Mouse (Mus musculus) spleen, adult 18-20 months (tissue): Measurements from ENCODE around the gene Fam234a.
"Not testable (repeated sequence)": the region's sequence is repeated elsewhere in the genome, so short reads cannot be mapped to it uniquely, and the experiment has no call there.

ENCODE experiments used
- DNase-seq, 2 experiments: peaks; one replicate each; pipeline ENCODE4 v3.0.0; 2022; ENCODE audit warnings: mixed read lengths in 2 of 2

Fam234a gene

GRCm38 (mm10) chr17:26232863-26233262 lies 11.2 kb downstream of the Fam234a start:
- DNase-seq = peak in 1 of 2 experiments; percentile 23

GRCm38 (mm10) chr17:26231156-26231555 lies 12.9 kb downstream of the Fam234a start:
- DNase-seq = no peak

GRCm38 (mm10) chr17:26229776-26230175 lies 14.3 kb downstream of the Fam234a start:
- DNase-seq = no peak

GRCm38 (mm10) chr17:26225150-26225549 lies 18.9 kb downstream of the Fam234a start:
- no peak for DNase-seq

- no peak for DNase-seq
Measured at GRCm38 (mm10) chr17:26221508-26221907, 22.5 kb downstream of the Fam234a start.

GRCm38 (mm10) chr17:26212681-26213080 lies 31.4 kb downstream of the Fam234a start:
- DNase-seq = no peak

GRCm38 (mm10) chr17:26212241-26212640 lies 31.8 kb downstream of the Fam234a start:
- DNase-seq = no peak

- DNase-seq = no peak
Measured at GRCm38 (mm10) chr17:26207686-26208085, 36.4 kb downstream of the Fam234a start, which contains the start of gene Arhgdig. Gene Arhgdig, minus strand, starts transcription at chr17:26207786.

GRCm38 (mm10) chr17:26206392-26206791 lies 37.6 kb downstream of the Fam234a start:
- DNase-seq = no peak

- no peak for DNase-seq
Measured at GRCm38 (mm10) chr17:26204766-26205165, 39.3 kb downstream of the Fam234a start.

GRCm38 (mm10) chr17:26203321-26203811 lies 40.7 kb downstream of the Fam234a start:
- DNase-seq = peak in 1 of 2 experiments; percentile 26

- peak; percentile 16 to 63 for DNase-seq
Measured at GRCm38 (mm10) chr17:26202737-26203136, 41.3 kb downstream of the Fam234a start, which contains the start of gene Rgs11. Gene Rgs11, plus strand, starts transcription at chr17:26202951.

GRCm38 (mm10) chr17:26201998-26202397 lies 42.0 kb downstream of the Fam234a start:
- no peak for DNase-seq

- peak in 1 of 2 experiments; percentile 19 for DNase-seq
Measured at GRCm38 (mm10) chr17:26200831-26201705, 43.0 kb downstream of the Fam234a start.

- DNase-seq = no peak
Measured at GRCm38 (mm10) chr17:26198892-26199291, 45.1 kb downstream of the Fam234a start, which contains the start of gene Pdia2. Gene Pdia2, minus strand, starts transcription at chr17:26199087.

GRCm38 (mm10) chr17:26192481-26193190 lies 51.4 kb downstream of the Fam234a start:
- DNase-seq = no peak

- not testable (repeated sequence) for DNase-seq
Measured at GRCm38 (mm10) chr17:26191486-26191885, 52.6 kb downstream of the Fam234a start.

GRCm38 (mm10) chr17:26188091-26188805 lies 55.8 kb downstream of the Fam234a start:
- no peak for DNase-seq

GRCm38 (mm10) chr17:26187592-26187991 lies 56.5 kb downstream of the Fam234a start:
- DNase-seq = no peak

- no peak for DNase-seq
Measured at GRCm38 (mm10) chr17:26181179-26181578, 62.9 kb downstream of the Fam234a start.

- no peak for DNase-seq
Measured at GRCm38 (mm10) chr17:26178611-26179010, 65.4 kb downstream of the Fam234a start.

- DNase-seq = not testable (repeated sequence)
Measured at GRCm38 (mm10) chr17:26175248-26175647, 68.8 kb downstream of the Fam234a start.

- DNase-seq = peak; percentile 18 to 33
Measured at GRCm38 (mm10) chr17:26168039-26168438, 76.0 kb downstream of the Fam234a start.
